Mouse (Mus musculus): ENCODE measurements around the gene Ick.

- TF ChIP-seq POLR2A (IDR thresholded peaks at IDR 0.05; ENCODE audit: borderline replicate concordance, extremely low read depth, low read depth, low read length) (no peak), CTCF (IDR thresholded peaks at IDR 0.05; ENCODE audit: insufficient read depth, low read length) (no peak)
Measured at GRCm38 (mm10) chr9:78090596-78090995, 18.4 kb upstream of the Ick start.

All from lung, adult 2 months (tissue).